Mouse (Mus musculus) midbrain, embryonic 15.5 days (tissue): ENCODE data around the gene Traf6. TPM values are rescaled to one million over a fixed set of nuclear protein-coding genes. Genes with fewer than 3 reads are reported as not detected.

ENCODE experiments used
- ATAC-seq: fragments of 200-750 bp; cut with Nextera tagmentation; replicated peaks from 2 replicates; pipeline ENCODE4 v1.8.0; 2017; ENCODE audit warnings: moderate TSS enrichment
- H3K27ac ChIP-seq: fragments of 300-500 bp; sonication (generic); 2 replicates; pipeline ENCODE4 v1.5.1; 2015; ENCODE audit warnings: mild to moderate bottlenecking, inconsistent platforms
- H3K27me3 ChIP-seq: fragments of 300-500 bp; sonication (generic); replicated peaks from 2 replicates; pipeline ENCODE4 v1.6.1; 2015; ENCODE audit warnings: inconsistent platforms
- H3K36me3 ChIP-seq: fragments of 300-500 bp; sonication (generic); replicated peaks from 2 replicates; pipeline ENCODE4 v1.6.1; 2015; ENCODE audit warnings: inconsistent platforms
- H3K4me1 ChIP-seq: fragments of 300-500 bp; sonication (generic); 2 replicates; pipeline ENCODE4 v1.6.1; 2015; ENCODE audit warnings: inconsistent platforms
- H3K4me2 ChIP-seq: fragments of 300-500 bp; sonication (generic); 2 replicates; pipeline ENCODE4 v1.6.1; 2015; ENCODE audit warnings: inconsistent platforms, mild to moderate bottlenecking, moderate library complexity
- H3K4me3 ChIP-seq: fragments of 300-500 bp; sonication (generic); 2 replicates; pipeline ENCODE4 v1.5.1; 2015; ENCODE audit warnings: mild to moderate bottlenecking, inconsistent platforms
- H3K9ac ChIP-seq: fragments of 300-500 bp; sonication (generic); 2 replicates; pipeline ENCODE4 v1.6.1; 2015; ENCODE audit warnings: mild to moderate bottlenecking, inconsistent platforms
- H3K9me3 ChIP-seq: fragments of 300-500 bp; sonication (generic); 2 replicates; pipeline ENCODE4 v1.6.1; 2016; ENCODE audit warnings: inconsistent platforms
- WGBS: fragments of 180-500 bp; shearing (Covaris S2); methylation state at CpG from one replicate; pipeline ENCODE4 v1.1.7; 2015; ENCODE audit warnings: mixed read lengths; 5-methylcytosine and 5-hydroxymethylcytosine counted together
- polyA plus RNA-seq: library from polyadenylated mRNA; unstranded; fragments of >200 nt; fragmentation: Nextera tagmentation; extraction: Ambion mirVana; gene quantifications from 2 replicates; pipeline ENCODE4 v1.2.1, GENCODE M21; 2015

The Traf6 gene
- polyA plus RNA-seq, 1 experiment from 2014 or later: 6.6 TPM

- no peaks in the 10 kb centered on the region for H3K27me3 ChIP-seq
- ATAC-seq: no peak
- H3K9me3 ChIP-seq: no peaks in the 10 kb centered on the region
- no peak overlapping the region for H3K27ac ChIP-seq
- H3K4me2 ChIP-seq: no peak overlapping the region
- WGBS: 92% methylated on average over 3 of the region's 3 CpGs
- H3K4me1 ChIP-seq: 0 out of 2 replicates have a peak, but pooled peaks cover 3% of the 10 kb centered on the region
- no peak overlapping the region for H3K9ac ChIP-seq
- H3K4me3 ChIP-seq: no peak overlapping the region
- H3K36me3 ChIP-seq: no peaks in the 10 kb centered on the region
Measured at GRCm38 (mm10) chr2:101711608-101712007, 33.4 kb downstream of the Traf6 start.

- Histone ChIP-seq H3K4me2 (no peak overlapping the region), H3K9me3 (no peaks in the 10 kb centered on the region), H3K4me3 (no peak overlapping the region), H3K9ac (no peak overlapping the region), H3K27me3 (no peaks in the 10 kb centered on the region), H3K4me1 (no peaks in the 10 kb centered on the region), H3K27ac (no peak overlapping the region), H3K36me3 (no peaks in the 10 kb centered on the region)
- ATAC-seq: no peak
- 74% methylated on average over 8 of the region's 8 CpGs for WGBS
Measured at GRCm38 (mm10) chr2:101715650-101716323, 37.6 kb downstream of the Traf6 start.

- Histone ChIP-seq H3K27ac (no peak overlapping the region), H3K27me3 (no peaks in the 10 kb centered on the region)
- 96% methylated on average over 13 of the region's 13 CpGs for WGBS
Measured at GRCm38 (mm10) chr2:101717162-101717561, 38.9 kb downstream of the Traf6 start.

DNA sequence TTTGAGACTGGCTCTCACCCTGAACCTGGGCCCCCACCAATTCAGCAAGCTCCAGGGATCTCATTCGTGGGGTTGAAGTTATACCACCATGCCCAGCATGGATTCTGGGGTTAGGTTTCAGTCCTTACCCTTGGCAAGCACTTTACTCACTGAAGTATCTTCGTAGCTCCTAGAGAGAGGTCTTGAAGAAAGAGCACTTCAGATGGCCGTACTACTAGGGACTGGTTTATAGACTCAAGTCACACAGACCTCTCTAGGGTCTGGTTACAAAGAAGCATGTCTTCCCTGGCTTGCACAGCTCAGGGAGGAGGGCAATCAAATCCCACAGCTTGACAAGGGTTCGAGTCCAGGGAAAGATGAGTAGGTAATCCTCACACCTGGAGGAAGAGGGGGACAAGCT, 43.6 kb downstream of the Traf6 start:
- 85% methylated on average over 4 of the region's 4 CpGs for WGBS
- Histone ChIP-seq H3K4me1 (peaks cover 13% of the 10 kb centered on the region), H3K4me3 (no peak overlapping the region), H3K27ac (peak overlapping the region; percentile 60; the same call in 1 of the 2 replicates), H3K36me3 (no peaks in the 10 kb centered on the region), H3K9ac (no peak overlapping the region), H3K4me2 (no peak overlapping the region), H3K27me3 (no peaks in the 10 kb centered on the region), H3K9me3 (no peaks in the 10 kb centered on the region)
- no peak for ATAC-seq

More at GRCm38 (mm10) chr2:101717162-101717561, 38.9 kb downstream of the Traf6 start:
- H3K4me1 ChIP-seq: no peaks in the 10 kb centered on the region; the same call in 1 of the 2 replicates
- no peak overlapping the region for H3K9ac ChIP-seq
- no peak overlapping the region for H3K4me2 ChIP-seq
- no peak for ATAC-seq
- no peak overlapping the region for H3K4me3 ChIP-seq
- no peaks in the 10 kb centered on the region for H3K9me3 ChIP-seq
- no peaks in the 10 kb centered on the region for H3K36me3 ChIP-seq

GRCm38 (mm10) chr2:101722370-101723332, 44.4 kb downstream of the Traf6 start:
- ATAC-seq: peak; percentile 65
- no peak overlapping the region for H3K4me3 ChIP-seq
- H3K27me3 ChIP-seq: no peaks in the 10 kb centered on the region
- H3K9ac ChIP-seq: no peak overlapping the region
- no peaks in the 10 kb centered on the region for H3K36me3 ChIP-seq
- 16% methylated on average over 8 of the region's 8 CpGs for WGBS
- H3K4me1 ChIP-seq: peaks cover 13% of the 10 kb centered on the region
- H3K4me2 ChIP-seq: no peak overlapping the region
- peak overlapping the region; percentile 60 for H3K27ac ChIP-seq
- H3K9me3 ChIP-seq: no peaks in the 10 kb centered on the region

DNA sequence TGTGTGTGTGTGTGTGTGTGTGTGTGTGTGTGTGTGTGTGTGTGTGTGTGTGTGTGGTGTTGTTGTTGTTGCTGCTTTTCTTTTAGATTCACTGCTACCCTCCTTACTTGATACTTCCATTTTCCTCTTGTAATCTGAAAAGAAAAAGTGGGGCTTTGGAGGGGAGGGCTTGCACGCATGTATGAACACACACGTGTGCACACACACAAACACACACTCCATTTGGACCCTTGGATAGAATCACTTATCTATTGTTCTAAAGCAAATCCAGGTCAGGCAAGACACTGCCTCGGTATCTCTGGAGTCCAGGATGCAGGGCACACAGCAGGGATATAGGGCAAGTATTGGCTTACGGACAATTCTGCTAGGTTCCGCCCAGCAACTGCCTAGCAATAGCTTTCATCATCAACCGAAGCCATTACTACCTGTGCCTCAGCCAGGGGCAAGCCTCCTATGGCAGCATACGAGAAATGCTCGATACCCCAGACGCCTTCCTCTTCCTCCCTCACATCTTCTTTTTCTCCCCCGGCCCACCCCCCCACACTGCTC, 45.2 kb downstream of the Traf6 start:
- Histone ChIP-seq H3K4me1 (peaks cover 13% of the 10 kb centered on the region), H3K9me3 (no peaks in the 10 kb centered on the region), H3K27ac (0 out of 2 replicates have a peak overlapping the region, but pooled peaks have one; percentile 60), H3K4me3 (no peak overlapping the region), H3K4me2 (no peak overlapping the region), H3K9ac (no peak overlapping the region), H3K36me3 (no peaks in the 10 kb centered on the region), H3K27me3 (no peaks in the 10 kb centered on the region)
- 25% methylated on average over 10 of the region's 10 CpGs for WGBS
- peak; percentile 51; the same call in 1 of the 2 replicates for ATAC-seq

GRCm38 (mm10) chr2:101727787-101728186, 49.6 kb downstream of the Traf6 start:
- ATAC-seq: no peak

DNA sequence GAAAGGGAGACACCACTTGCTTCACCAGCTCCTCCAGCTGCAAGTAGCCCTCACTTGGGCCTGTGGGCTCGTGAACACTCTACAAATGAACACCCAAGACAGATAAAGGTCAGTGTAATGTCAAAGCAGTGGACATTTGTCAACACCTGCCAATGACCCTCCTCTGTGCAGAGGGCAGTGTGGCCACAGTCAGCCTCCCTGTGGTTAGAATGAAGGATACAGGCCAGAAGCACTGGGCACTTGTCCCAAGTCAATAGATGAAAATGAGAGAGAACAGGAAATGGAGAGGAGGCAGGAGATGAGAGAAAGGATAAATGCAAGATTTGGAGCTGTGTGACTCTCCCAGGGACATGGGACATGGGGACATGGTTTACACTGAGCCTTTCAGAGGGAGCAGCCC, 51.2 kb downstream of the Traf6 start:
- Histone ChIP-seq H3K4me1 (no peaks in the 10 kb centered on the region), H3K9me3 (no peaks in the 10 kb centered on the region), H3K9ac (no peak overlapping the region), H3K27ac (no peak overlapping the region), H3K4me2 (no peak overlapping the region), H3K27me3 (no peaks in the 10 kb centered on the region), H3K36me3 (no peaks in the 10 kb centered on the region), H3K4me3 (no peak overlapping the region)
- no peak for ATAC-seq
- 74% methylated on average over 1 of the region's 1 CpGs for WGBS

More at GRCm38 (mm10) chr2:101727787-101728186, 49.6 kb downstream of the Traf6 start:
- Histone ChIP-seq H3K9me3 (no peaks in the 10 kb centered on the region), H3K4me2 (no peak overlapping the region), H3K27me3 (no peaks in the 10 kb centered on the region), H3K36me3 (no peaks in the 10 kb centered on the region), H3K4me3 (no peak overlapping the region), H3K27ac (no peak overlapping the region), H3K4me1 (peaks cover 9% of the 10 kb centered on the region), H3K9ac (no peak overlapping the region)

GRCm38 (mm10) chr2:101730972-101731371, 52.7 kb downstream of the Traf6 start:
- Histone ChIP-seq H3K9ac (no peak overlapping the region), H3K4me2 (no peak overlapping the region), H3K4me3 (no peak overlapping the region), H3K36me3 (no peaks in the 10 kb centered on the region), H3K27me3 (no peaks in the 10 kb centered on the region), H3K27ac (no peak overlapping the region), H3K4me1 (no peaks in the 10 kb centered on the region), H3K9me3 (no peaks in the 10 kb centered on the region)
- ATAC-seq: no peak

DNA sequence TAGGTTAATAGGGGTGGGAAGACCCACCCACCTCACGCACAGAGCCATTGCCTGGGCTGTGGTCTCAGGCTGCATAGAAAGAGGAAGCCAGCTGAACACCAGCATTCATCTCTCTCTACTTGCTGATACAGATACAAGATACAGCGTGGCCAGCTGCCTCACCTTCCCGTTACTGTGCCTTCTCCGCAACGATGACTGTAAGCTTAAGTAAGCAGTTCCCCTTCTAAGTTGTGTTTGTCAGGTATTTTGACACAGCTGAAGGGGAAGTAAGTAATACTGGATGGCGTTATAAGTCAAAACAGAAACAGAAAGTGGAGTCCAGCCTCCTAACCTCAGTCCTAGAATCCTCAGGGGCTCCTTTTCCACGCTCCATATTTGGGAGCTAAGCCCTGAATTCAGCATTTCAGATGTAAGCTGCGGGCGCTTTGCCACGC, 54.6 kb downstream of the Traf6 start:
- WGBS: 94% methylated on average over 10 of the region's 10 CpGs
- no peak for ATAC-seq
- H3K4me3 ChIP-seq: no peak overlapping the region
- H3K4me2 ChIP-seq: no peak overlapping the region
- H3K9ac ChIP-seq: no peak overlapping the region
- no peak overlapping the region for H3K27ac ChIP-seq
- H3K36me3 ChIP-seq: no peaks in the 10 kb centered on the region
- H3K9me3 ChIP-seq: no peaks in the 10 kb centered on the region
- no peaks in the 10 kb centered on the region for H3K4me1 ChIP-seq
- no peaks in the 10 kb centered on the region for H3K27me3 ChIP-seq

DNA sequence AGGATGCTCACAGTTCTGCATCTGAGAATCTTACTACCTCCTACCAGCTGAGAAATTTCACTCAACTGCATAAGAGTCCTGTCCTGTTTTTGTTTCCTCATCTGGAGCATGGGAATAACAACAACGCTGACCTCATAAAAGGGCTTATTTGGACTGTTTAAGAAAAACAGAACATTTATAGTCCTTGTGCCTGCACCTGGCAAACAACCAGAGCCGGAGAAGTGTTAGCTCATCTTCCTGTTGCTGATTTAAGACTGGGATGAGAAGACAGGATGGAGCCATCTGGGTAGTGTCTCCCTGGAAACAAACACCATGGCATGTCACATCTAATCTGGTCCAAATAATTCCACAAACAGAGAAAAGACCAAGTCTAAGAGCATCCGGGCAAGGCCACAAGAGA, 55.3 kb downstream of the Traf6 start:
- H3K4me3 ChIP-seq: no peak overlapping the region
- H3K27me3 ChIP-seq: no peaks in the 10 kb centered on the region
- no peak overlapping the region for H3K4me2 ChIP-seq
- H3K9ac ChIP-seq: no peak overlapping the region
- H3K27ac ChIP-seq: no peak overlapping the region
- H3K4me1 ChIP-seq: no peaks in the 10 kb centered on the region
- no peak for ATAC-seq
- H3K36me3 ChIP-seq: no peaks in the 10 kb centered on the region
- H3K9me3 ChIP-seq: no peaks in the 10 kb centered on the region
- WGBS: 79% methylated on average over 3 of the region's 3 CpGs

DNA sequence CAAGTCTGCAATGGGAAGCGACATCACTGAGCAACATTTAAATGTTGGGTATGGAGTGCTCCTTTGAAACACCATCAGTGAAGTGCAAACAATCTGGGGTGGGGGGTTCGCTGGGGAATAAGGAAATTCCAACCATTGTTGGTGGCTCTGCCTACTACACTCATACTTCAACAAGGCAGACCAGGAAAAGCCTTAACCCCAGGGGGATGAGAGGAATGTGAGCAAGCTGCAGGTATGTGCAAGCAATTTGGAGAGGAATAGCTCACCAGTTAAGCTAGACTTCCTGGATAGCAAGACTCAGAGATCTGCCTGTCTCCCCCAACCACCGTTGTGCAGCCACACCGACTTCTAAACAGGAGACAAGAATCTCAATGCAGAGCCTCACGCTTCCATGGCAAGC, 61.7 kb downstream of the Traf6 start:
- H3K9ac ChIP-seq: no peak overlapping the region
- no peaks in the 10 kb centered on the region for H3K4me1 ChIP-seq
- ATAC-seq: no peak
- WGBS: 88% methylated on average over 5 of the region's 5 CpGs
- no peaks in the 10 kb centered on the region for H3K36me3 ChIP-seq
- no peaks in the 10 kb centered on the region for H3K9me3 ChIP-seq
- no peaks in the 10 kb centered on the region for H3K27me3 ChIP-seq
- H3K27ac ChIP-seq: no peak overlapping the region
- H3K4me2 ChIP-seq: no peak overlapping the region
- no peak overlapping the region for H3K4me3 ChIP-seq
